Mouse (Mus musculus) right cerebral cortex, adult 18-20 months (tissue): ENCODE data around the gene Auts2.

Source experiments
- DNase-seq: peaks from one replicate; pipeline ENCODE4 v3.0.0; 2022; ENCODE audit warnings: mixed read lengths

Auts2 gene

GRCm38 (mm10) chr5:132073677-132074359 lies 469.3 kb downstream of the Auts2 start:
- no peak for DNase-seq

GRCm38 (mm10) chr5:132072356-132072755 lies 470.8 kb downstream of the Auts2 start:
- no peak for DNase-seq

DNA sequence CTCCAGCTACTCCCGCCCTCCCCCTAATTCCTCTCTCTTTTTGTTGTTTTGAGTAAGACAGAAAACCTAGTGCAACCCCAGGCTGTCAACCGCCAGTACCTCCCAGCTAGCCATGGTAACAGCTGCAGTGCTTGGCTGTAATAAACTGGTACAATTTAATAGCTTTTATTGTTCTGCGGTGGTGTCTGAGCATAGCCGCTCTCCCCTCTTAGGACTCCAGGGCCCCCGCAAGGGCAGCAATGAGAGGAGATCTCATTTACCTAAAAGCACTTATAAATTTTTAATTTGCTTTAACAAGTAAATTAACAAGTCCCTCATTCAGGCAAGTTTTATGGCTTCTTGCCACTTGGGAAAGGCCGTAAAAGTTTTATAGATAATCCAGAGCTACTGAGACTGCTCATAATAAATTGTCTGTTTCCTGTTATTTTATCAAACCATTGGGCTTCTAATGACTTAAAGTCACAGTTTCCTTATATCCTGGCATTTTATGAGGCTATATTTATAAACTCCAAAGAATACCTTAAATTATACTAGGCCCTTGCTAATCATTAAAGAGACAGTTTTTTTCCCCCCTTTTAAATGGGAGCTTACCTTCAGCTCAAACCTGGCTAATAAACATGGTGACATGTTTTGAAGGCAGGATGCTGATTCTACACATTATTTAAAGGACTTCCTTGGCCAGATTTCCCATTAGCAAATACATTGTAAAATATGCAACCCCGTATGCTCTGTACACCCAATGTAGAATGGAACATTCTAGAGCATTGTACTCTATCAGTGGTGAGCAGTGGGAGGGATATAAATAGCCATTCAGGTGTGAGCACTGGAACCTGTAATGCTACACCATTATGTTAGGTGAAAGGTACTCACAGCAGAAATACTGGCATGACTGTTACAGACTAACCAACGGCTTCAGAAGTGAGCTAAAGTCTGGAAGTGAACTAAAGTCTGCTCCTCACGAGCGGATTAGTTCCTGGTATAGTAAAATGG lies 475.1 kb downstream of the Auts2 start:
- DNase-seq, result no peak

DNA sequence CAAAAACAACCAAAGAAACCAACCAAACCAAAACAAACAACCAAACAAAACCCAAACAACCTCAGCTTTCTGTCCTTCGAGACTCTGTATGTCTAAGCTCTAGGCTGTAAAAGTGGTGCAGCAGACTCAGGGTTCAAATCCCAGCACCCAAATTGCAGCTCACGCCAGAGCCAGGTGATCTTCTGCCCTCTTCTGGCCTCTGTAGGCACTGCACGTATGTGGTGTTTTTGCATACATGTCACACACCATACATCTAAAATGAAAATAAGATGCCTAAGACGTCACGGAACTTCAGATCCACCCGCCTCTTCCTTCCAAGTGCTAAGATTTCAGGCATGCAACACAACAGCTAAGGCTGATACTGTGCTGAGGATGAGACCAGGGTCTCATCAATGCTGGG lies 483.0 kb downstream of the Auts2 start:
- no peak for DNase-seq

GRCm38 (mm10) chr5:132052637-132053036 lies 490.5 kb downstream of the Auts2 start:
- no peak for DNase-seq

DNA sequence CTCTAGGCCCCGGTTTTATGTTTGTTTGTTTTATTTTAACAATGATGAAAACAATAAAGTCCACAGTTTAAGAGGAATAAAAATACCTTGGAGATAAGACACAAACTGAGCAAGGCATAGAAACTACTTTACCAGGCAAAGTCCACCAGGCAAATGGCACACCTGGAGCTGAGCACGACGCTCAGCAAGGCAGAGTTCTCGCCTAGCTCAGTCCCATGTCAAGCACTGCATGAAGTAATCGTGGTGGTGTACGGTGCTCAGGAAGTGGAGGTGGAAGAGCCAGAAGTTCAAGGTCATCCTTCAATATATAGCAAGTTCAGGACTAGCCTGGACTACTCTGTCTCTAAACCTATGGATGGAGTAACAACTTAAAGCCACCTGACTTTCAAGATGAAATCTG lies 503.6 kb downstream of the Auts2 start:
- no peak for DNase-seq

DNA sequence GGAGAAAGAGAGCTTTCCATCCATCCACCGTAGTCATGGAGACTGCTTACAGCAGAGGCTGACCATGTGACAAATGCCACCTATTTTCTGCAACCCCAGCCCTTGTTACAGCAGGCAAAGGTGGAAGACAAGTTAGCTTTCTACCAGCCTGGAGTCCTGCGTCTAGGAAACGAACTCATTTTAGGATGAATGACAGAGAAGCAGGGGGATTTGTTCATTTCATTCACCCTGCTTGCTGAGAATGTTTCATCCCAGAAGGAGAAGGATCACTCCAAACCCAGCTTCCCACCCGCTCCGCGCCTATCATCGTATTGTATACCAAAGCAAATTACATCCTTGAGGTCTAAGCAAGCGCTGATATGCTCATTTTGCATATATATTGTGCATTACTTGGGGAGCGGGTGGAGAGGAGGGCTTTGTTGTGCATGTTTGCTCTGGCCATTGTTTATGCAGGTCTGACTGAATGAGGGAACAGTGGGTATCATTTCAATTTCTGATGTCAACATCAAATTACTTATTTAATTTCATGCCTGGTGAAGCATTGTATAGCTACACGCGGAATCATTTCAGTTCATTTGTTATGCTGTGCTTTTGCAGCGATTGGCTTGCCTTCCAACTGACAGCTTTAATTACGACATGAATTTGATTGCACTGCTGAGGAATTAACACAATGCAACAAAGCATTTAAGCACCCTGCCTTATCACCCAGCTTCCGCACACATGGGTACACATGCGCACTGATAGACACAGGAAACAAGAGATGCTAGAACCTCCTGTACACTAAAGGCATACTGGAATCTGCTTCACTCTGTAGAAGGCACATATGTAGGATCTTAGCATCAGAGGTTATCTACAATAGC lies 509.4 kb downstream of the Auts2 start:
- peak; percentile 10 for DNase-seq

- no peak for DNase-seq
Observed at GRCm38 (mm10) chr5:132030941-132031531, 512.1 kb downstream of the Auts2 start.

- DNase-seq, result peak; percentile 90
Observed at GRCm38 (mm10) chr5:132029638-132030037, 513.5 kb downstream of the Auts2 start.

DNA sequence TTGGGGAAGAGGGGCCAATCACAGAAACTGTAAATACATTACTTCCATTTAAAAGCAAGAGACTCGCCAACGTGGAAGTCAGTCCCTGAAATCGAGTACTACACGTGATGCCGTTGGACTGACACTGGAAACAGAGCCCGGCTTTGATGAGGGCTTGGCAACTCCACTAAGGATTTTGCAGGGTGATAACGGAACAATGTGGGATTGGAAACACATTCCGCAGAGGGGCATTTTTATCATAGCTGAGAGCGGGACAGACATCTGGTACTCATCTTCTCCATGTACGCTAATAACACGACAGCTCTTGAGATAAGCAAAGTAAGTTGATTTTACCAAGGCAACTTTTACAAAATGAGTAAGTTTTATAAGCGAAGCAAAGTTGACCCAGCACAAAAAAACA lies 514.1 kb downstream of the Auts2 start:
- peak; percentile 11 for DNase-seq

- peak; percentile 5 for DNase-seq
Observed at GRCm38 (mm10) chr5:132027859-132028498, 515.2 kb downstream of the Auts2 start.

DNA sequence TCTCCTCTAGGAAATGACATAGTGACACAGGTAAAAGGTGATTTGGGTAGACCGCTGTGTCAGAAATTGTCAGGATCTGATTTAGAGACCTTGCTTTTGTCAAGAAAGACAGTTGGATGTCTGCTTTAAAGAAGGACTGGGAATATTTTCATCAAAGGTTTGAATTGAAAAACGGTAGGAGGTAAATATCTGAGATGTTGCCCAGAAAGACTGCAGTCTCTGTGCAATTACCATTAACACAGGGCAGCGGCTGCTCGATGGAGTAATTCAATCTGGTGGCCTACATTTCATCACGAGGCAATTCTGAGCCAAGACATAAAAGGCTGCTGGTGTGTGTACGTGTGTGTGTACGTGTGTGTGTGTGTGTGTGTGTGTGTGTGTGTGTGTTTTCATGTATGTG lies 529.8 kb downstream of the Auts2 start:
- DNase-seq, result no peak

DNA sequence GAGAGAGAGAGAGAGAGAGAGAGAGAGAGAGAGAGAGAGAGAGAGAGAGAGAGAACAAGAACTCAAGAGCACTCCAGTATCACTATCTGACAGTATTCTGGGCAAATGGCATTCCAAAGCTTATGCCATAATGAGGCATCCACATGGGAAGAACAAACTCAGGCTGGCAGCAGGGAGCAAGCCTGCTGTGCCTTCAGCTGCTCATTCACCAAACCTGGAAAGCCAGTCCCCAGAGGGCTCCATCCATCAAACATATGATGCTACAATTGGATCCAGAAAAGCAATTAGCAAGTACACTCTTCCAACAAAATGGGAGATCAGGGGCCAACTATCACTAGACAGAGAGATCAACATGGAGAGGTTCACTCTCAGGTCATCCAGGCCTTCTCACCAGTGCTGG lies 531.3 kb downstream of the Auts2 start:
- DNase-seq, result no peak

- DNase-seq, result no peak
Observed at GRCm38 (mm10) chr5:132008703-132009222, 534.4 kb downstream of the Auts2 start.

- no peak for DNase-seq
Observed at GRCm38 (mm10) chr5:132007907-132008306, 535.2 kb downstream of the Auts2 start.

DNA sequence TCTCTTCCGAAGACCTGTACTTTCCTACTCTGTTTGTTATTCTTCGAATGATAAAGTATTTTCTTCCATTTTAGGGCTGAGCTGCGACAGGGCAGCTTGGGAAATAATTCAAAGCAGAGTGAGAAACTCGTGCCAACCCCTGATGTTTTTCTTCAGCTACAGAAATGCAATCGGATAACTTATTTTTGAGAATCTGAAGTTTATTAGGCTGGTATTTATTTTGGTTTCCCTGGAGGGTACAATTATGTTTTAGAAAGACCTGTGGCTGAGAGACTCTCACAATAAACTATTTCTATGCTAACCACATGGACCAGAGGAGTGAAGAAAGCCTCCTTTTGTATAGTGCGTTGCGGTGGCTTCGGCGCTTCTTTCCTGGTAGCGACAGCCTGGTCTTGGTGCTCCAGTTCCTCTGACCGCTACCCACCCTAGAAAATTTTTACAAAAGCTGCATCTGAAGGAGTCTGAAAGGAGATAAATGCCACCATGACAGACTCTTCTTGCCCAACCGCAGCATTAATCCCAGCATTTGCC lies 550.4 kb downstream of the Auts2 start:
- DNase-seq, result no peak

- DNase-seq, result peak; percentile 40
Observed at GRCm38 (mm10) chr5:131992268-131992667, 550.9 kb downstream of the Auts2 start.

DNA sequence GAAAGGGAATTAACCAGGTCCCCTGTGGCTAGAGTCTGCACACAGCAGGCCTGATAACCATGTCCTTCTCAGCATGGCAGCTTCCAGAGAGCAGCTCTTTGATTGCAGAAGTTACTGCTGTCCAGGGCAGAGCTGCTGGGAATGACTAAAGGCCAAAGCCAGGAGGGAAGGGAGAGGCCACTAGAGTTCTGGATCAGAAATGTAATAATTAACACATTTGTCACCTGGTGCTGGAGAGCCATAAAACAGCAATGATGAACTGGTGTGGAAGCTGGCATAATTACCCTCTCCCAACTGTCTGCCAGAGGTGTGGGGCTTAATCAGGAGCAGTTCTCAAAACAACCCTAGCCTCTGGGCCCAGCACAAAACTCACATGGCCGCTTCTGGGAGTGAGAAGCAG lies 552.6 kb downstream of the Auts2 start:
- DNase-seq, result no peak

GRCm38 (mm10) chr5:131981451-131981850 lies 561.7 kb downstream of the Auts2 start:
- peak; percentile 37 for DNase-seq

DNA sequence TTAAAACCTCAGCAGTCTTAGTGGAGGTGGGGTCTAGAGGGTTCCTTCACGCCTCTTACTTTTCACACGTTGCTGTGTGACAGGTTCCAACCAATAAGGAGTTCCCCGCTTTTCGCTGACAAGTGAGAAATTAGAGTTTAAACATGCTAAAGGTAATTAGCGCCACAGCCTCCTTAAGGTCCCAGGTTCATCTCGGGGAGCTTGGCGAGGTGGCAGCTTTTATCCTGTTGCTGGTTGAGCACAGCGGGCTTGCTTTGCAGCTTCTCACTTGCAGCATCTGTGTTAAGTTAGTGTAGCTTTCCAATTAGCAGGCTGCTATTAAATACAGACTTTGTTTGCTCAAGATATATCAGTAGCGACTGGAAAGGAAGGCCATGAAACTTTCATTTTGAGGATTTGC lies 564.2 kb downstream of the Auts2 start:
- DNase-seq, result no peak

DNA sequence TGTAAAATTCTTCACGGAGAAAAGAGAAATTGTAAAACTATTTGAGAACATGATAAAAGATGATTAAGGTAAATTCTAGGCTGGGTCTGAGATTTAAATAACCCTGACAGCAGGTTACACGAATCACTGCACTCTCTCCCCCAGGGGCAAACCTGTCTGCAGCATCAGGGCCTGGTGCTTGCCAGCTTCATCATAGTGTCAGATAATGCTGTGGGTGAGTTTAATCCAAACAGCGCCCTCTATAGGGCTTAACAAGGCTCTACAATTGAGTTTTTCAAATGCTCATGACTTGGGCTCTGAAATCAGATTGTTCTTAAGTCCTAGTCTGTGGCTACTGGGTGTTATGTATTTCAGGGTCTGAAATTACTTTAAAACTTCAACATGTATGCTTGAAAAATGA lies 565.6 kb downstream of the Auts2 start:
- DNase-seq, result no peak

DNA sequence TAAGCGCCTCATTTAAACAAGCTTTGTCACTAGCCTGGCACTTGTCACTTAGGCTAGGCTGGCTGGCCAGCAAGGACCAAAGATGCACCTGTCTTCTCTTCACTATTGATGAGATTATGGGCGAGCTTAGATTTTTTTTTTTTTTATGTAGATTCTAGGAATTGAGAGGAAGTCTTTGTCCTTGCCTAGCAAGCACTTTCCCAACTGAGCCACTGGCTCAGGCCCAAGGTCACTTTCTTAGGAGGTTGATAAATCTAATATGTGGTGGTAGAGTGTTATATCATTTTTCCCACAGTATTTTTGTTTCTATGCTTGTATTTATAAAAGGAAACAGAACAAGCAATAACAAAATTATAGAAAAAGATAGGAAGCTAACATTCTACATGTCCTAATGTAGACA lies 571.2 kb downstream of the Auts2 start:
- DNase-seq, result no peak
